Mouse (Mus musculus) brain, adult 2 months (tissue): ENCODE measurements around the gene Siah3.

Experiments used
- DNase-seq: peaks from one replicate; pipeline ENCODE4 v3.0.0; 2011; ENCODE audit warnings: low read depth, low spot score

Gene Siah3

GRCm38 (mm10) chr14:75519668-75520067 is 63.9 kb downstream of the Siah3 start:
- no peak for DNase-seq

GRCm38 (mm10) chr14:75524648-75525047 is 68.9 kb downstream of the Siah3 start:
- DNase-seq, result no peak

- no peak for DNase-seq
Observed at GRCm38 (mm10) chr14:75525376-75526145, 69.8 kb downstream of the Siah3 start.

GRCm38 (mm10) chr14:75527464-75528190 is 71.8 kb downstream of the Siah3 start:
- peak; percentile 94 for DNase-seq

GRCm38 (mm10) chr14:75530815-75531353 is 75.1 kb downstream of the Siah3 start:
- no peak for DNase-seq

- DNase-seq, result no peak
Observed at GRCm38 (mm10) chr14:75539205-75539604, 83.4 kb downstream of the Siah3 start.

GRCm38 (mm10) chr14:75540216-75540995 is 84.6 kb downstream of the Siah3 start:
- DNase-seq, result no peak

- no peak for DNase-seq
Observed at GRCm38 (mm10) chr14:75540996-75541350, 85.2 kb downstream of the Siah3 start.

GRCm38 (mm10) chr14:75541731-75542130 is 85.9 kb downstream of the Siah3 start:
- DNase-seq, result no peak

- no peak for DNase-seq
Observed at GRCm38 (mm10) chr14:75561577-75562331, 106.0 kb downstream of the Siah3 start.

- DNase-seq, result peak; percentile 90
Observed at GRCm38 (mm10) chr14:75565534-75566140, 109.9 kb downstream of the Siah3 start.

GRCm38 (mm10) chr14:75566303-75566702 is 110.5 kb downstream of the Siah3 start:
- peak; percentile 20 for DNase-seq

- DNase-seq, result no peak
Observed at GRCm38 (mm10) chr14:75579010-75579409, 123.2 kb downstream of the Siah3 start.
